Mouse (Mus musculus): ENCODE results near the gene Trim10. TPM values are rescaled to one million over a fixed set of nuclear protein-coding genes. Genes with fewer than 3 reads are reported as not detected.

Trim10 gene
- total and polyA plus RNA-seq, 2 experiments from 2014 or later = 0.22 TPM; not detected in 1

DNA sequence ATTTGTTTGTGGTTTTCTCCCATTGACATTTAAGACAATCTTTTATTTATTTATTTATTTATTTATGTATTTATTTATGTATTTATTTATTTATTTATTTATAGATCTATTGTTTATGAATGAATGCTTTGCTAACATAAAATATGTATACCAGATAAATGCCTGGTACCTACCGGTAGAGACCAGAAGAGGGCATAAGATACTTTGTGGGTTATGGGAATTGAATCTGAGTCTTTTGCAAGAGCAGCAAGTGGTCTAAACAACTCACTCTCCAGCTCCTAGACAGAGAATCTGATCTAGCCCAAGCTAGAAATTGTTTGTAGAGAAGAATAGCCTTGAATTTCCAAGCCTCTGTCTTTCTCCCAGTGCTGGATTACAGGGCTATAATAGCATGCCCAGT lies 31.3 kb downstream of the Trim10 start:
- H3K4me3 ChIP-seq (ENCODE audit: low read depth, low read length) = no peak overlapping the region
- H3K4me1 ChIP-seq (ENCODE audit: insufficient read depth) = no peaks in the 10 kb centered on the region
- ATAC-seq = no peak
- H3K4me2 ChIP-seq (ENCODE audit: low read depth) = no peak overlapping the region
- H3K27me3 ChIP-seq (ENCODE audit: insufficient read depth, low read length) = no peaks in the 10 kb centered on the region
- TF ChIP-seq CTCF (IDR thresholded peaks at IDR 0.05; ENCODE audit: low read depth) = no peak
- WGBS = 37% methylated on average over 1 of the region's 1 CpGs
- H3K9me3 ChIP-seq (ENCODE audit: low read length) = no peaks in the 10 kb centered on the region
- no peaks in the 10 kb centered on the region for H3K36me3 ChIP-seq (ENCODE audit: insufficient read depth)
- no peak for DNase-seq
- H3K27ac ChIP-seq (ENCODE audit: low read depth, low read length) = no peak overlapping the region
- H3K9ac ChIP-seq = no peak overlapping the region

- WGBS = 72% methylated on average over 3 of the region's 3 CpGs
- H3K9me3 ChIP-seq (ENCODE audit: low read length) = no peaks in the 10 kb centered on the region
- H3K4me3 ChIP-seq (ENCODE audit: low read depth, low read length) = no peak overlapping the region
- no peak overlapping the region for H3K27ac ChIP-seq (ENCODE audit: low read depth, low read length)
- no peak overlapping the region for H3K9ac ChIP-seq
- H3K36me3 ChIP-seq (ENCODE audit: insufficient read depth) = no peaks in the 10 kb centered on the region
- H3K4me1 ChIP-seq (ENCODE audit: insufficient read depth) = no peaks in the 10 kb centered on the region
- H3K4me2 ChIP-seq (ENCODE audit: low read depth) = no peak overlapping the region
- no peak for TF ChIP-seq CTCF (IDR thresholded peaks at IDR 0.05; ENCODE audit: low read depth)
- DNase-seq (no peak), ATAC-seq (no peak)
- no peaks in the 10 kb centered on the region for H3K27me3 ChIP-seq (ENCODE audit: insufficient read depth, low read length)
Measured at GRCm38 (mm10) chr17:36903651-36904050, 34.3 kb downstream of the Trim10 start.

DNA sequence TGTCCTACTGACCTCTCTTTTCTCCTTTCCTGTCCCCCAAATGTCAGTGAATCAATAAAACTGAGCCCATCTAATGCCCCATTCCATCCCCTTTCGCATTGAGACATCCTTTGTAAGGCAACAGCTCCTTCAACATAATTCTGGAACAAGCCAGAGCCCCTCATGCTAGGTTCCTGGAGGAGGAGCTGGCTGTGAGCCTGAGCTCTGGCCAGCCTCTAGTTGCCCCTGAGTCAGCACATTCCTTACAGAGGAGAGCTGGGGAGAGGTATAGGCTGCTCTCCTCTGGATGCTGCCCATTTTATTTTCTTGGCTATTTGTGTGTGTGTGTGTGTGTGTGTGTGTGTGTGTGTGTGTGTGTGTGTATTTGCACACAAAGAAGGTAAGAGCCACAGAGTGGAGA lies 38.9 kb downstream of the Trim10 start:
- 44% methylated on average over 1 of the region's 1 CpGs for WGBS
- Histone ChIP-seq H3K4me2 (ENCODE audit: low read depth) (no peak overlapping the region), H3K9me3 (ENCODE audit: low read length) (no peaks in the 10 kb centered on the region), H3K4me1 (ENCODE audit: insufficient read depth) (no peaks in the 10 kb centered on the region), H3K4me3 (ENCODE audit: low read depth, low read length) (no peak overlapping the region), H3K27ac (ENCODE audit: low read depth, low read length) (no peak overlapping the region), H3K36me3 (ENCODE audit: insufficient read depth) (no peaks in the 10 kb centered on the region), H3K27me3 (ENCODE audit: insufficient read depth, low read length) (no peaks in the 10 kb centered on the region), H3K9ac (no peak overlapping the region)
- ATAC-seq (no peak), DNase-seq (no peak)
- no peak for TF ChIP-seq CTCF (IDR thresholded peaks at IDR 0.05; ENCODE audit: low read depth)

- Histone ChIP-seq H3K9ac (no peak overlapping the region), H3K27ac (ENCODE audit: low read depth, low read length) (no peak overlapping the region), H3K4me2 (ENCODE audit: low read depth) (no peak overlapping the region), H3K27me3 (ENCODE audit: insufficient read depth, low read length) (no peaks in the 10 kb centered on the region), H3K9me3 (ENCODE audit: low read length) (no peaks in the 10 kb centered on the region), H3K4me1 (ENCODE audit: insufficient read depth) (no peaks in the 10 kb centered on the region), H3K36me3 (ENCODE audit: insufficient read depth) (no peaks in the 10 kb centered on the region), H3K4me3 (ENCODE audit: low read depth, low read length) (no peak overlapping the region)
- no peak for ATAC-seq
- DNase-seq = no peak
- WGBS = 64% methylated on average over 4 of the region's 4 CpGs
- TF ChIP-seq CTCF (IDR thresholded peaks at IDR 0.05; ENCODE audit: low read depth) = no peak
Measured at GRCm38 (mm10) chr17:36909802-36910201, 40.4 kb downstream of the Trim10 start.

DNA sequence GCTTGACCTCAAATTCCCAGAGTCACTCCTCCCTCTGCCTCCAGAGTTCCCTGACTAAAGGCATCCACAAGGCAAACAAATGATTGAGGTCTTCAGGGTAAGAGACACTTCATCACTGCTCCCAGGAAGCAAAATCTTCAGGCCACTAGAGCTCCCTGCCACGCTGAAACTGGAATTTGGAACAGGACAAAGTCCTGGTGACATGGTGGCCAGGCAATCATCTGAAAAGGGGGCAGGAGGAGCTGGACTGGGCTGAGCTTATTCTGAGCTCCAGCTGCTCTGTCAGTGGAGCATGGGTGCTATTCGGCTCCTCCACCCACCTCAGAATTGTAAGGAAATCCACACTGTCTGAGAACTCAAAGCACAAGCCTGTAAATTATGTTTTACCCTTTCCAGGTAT lies 42.7 kb downstream of the Trim10 start:
- no peaks in the 10 kb centered on the region for H3K9me3 ChIP-seq (ENCODE audit: low read length)

DNA sequence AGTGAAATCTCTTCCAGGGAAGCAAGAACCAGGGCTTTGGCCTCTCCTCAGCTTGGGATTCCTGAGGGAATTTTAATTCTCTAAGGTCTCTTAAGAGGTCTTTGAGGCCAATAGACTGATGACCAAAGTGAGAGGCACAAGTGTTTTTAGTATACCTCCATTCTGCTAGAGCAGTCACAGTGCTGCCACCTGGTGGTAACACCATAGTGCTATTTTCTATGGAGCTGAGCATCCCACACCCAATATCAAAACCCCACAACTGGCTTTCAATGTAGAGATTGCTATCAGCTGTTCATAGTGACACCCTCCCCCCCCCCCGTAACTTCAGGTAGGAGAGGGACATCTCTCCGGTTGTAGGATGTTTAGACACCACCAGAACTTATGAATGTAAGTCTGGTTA lies 44.7 kb downstream of the Trim10 start:
- Histone ChIP-seq H3K27me3 (ENCODE audit: insufficient read depth, low read length) (no peaks in the 10 kb centered on the region), H3K27ac (ENCODE audit: low read depth, low read length) (no peak overlapping the region), H3K4me2 (ENCODE audit: low read depth) (no peak overlapping the region), H3K4me3 (ENCODE audit: low read depth, low read length) (no peak overlapping the region), H3K4me1 (ENCODE audit: insufficient read depth) (no peaks in the 10 kb centered on the region), H3K36me3 (ENCODE audit: insufficient read depth) (no peaks in the 10 kb centered on the region), H3K9me3 (ENCODE audit: low read length) (no peaks in the 10 kb centered on the region), H3K9ac (no peak overlapping the region)
- 15% methylated on average over 2 of the region's 2 CpGs for WGBS
- peak; percentile 42; the same call in 1 of the 2 replicates for ATAC-seq
- peak; percentile 73 for DNase-seq
- peak; percentile 75 for TF ChIP-seq CTCF (IDR thresholded peaks at IDR 0.05; ENCODE audit: low read depth)

More for the DNA sequence above, 42.7 kb downstream of the Trim10 start:
- Histone ChIP-seq H3K4me3 (ENCODE audit: low read depth, low read length) (no peak overlapping the region), H3K27ac (ENCODE audit: low read depth, low read length) (no peak overlapping the region), H3K27me3 (ENCODE audit: insufficient read depth, low read length) (no peaks in the 10 kb centered on the region), H3K36me3 (ENCODE audit: insufficient read depth) (no peaks in the 10 kb centered on the region), H3K4me2 (ENCODE audit: low read depth) (no peak overlapping the region), H3K9ac (no peak overlapping the region), H3K4me1 (ENCODE audit: insufficient read depth) (no peaks in the 10 kb centered on the region)
- WGBS = 78% methylated on average over 2 of the region's 2 CpGs
- ATAC-seq = no peak
- DNase-seq = no peak
- no peak for TF ChIP-seq CTCF (IDR thresholded peaks at IDR 0.05; ENCODE audit: low read depth)

GRCm38 (mm10) chr17:36915076-36915475 lies 45.7 kb downstream of the Trim10 start:
- Histone ChIP-seq H3K9ac (no peak overlapping the region), H3K36me3 (ENCODE audit: insufficient read depth) (no peaks in the 10 kb centered on the region), H3K4me2 (ENCODE audit: low read depth) (no peak overlapping the region), H3K27ac (ENCODE audit: low read depth, low read length) (no peak overlapping the region), H3K4me3 (ENCODE audit: low read depth, low read length) (no peak overlapping the region), H3K9me3 (ENCODE audit: low read length) (no peaks in the 10 kb centered on the region), H3K4me1 (ENCODE audit: insufficient read depth) (no peaks in the 10 kb centered on the region), H3K27me3 (ENCODE audit: insufficient read depth, low read length) (no peaks in the 10 kb centered on the region)
- no peak for ATAC-seq
- WGBS = 13% methylated on average over 9 of the region's 9 CpGs
- TF ChIP-seq CTCF (IDR thresholded peaks at IDR 0.05; ENCODE audit: low read depth) = peak; percentile 75
- DNase-seq = peak; percentile 43

GRCm38 (mm10) chr17:36920239-36920638 lies 50.9 kb downstream of the Trim10 start:
- Histone ChIP-seq H3K4me1 (ENCODE audit: insufficient read depth) (no peaks in the 10 kb centered on the region), H3K4me3 (ENCODE audit: low read depth, low read length) (no peak overlapping the region), H3K27ac (ENCODE audit: low read depth, low read length) (no peak overlapping the region), H3K4me2 (ENCODE audit: low read depth) (no peak overlapping the region), H3K36me3 (ENCODE audit: insufficient read depth) (no peaks in the 10 kb centered on the region), H3K9me3 (ENCODE audit: low read length) (no peaks in the 10 kb centered on the region), H3K27me3 (ENCODE audit: insufficient read depth, low read length) (no peaks in the 10 kb centered on the region), H3K9ac (no peak overlapping the region)
- TF ChIP-seq CTCF (IDR thresholded peaks at IDR 0.05; ENCODE audit: low read depth) = no peak
- ATAC-seq (no peak), DNase-seq (no peak)
- WGBS = 57% methylated on average over 15 of the region's 15 CpGs
